Mouse (Mus musculus): ENCODE measurements around the gene Nup205.

- TF ChIP-seq ZC3H11A (IDR thresholded peaks at IDR 0.05; ENCODE audit: borderline replicate concordance, low read depth, low read length) (no peak), ZNF384 (IDR thresholded peaks at IDR 0.05; ENCODE audit: low read depth, low read length) (no peak)
These were observed 43.4 kb upstream of the Nup205 start, which contains the start of gene Cnot4 for GRCm38 (mm10) chr6:35133579-35134488.

All from ES-E14 (cell line).